Mouse (Mus musculus) heart, postnatal 0 days (tissue): ENCODE data around the gene Myzap.

Experiments used
- CTCF ChIP-seq: IDR thresholded peaks from 2 replicates; pipeline ENCODE4 v1.5.1; 2016; ENCODE audit warnings: antibody characterized with exemption, control low read depth, low read depth
- EP300 ChIP-seq: IDR thresholded peaks from 2 replicates; pipeline ENCODE4 v1.6.1; 2016; ENCODE audit warnings: antibody characterized with exemption, low read depth

DNA sequence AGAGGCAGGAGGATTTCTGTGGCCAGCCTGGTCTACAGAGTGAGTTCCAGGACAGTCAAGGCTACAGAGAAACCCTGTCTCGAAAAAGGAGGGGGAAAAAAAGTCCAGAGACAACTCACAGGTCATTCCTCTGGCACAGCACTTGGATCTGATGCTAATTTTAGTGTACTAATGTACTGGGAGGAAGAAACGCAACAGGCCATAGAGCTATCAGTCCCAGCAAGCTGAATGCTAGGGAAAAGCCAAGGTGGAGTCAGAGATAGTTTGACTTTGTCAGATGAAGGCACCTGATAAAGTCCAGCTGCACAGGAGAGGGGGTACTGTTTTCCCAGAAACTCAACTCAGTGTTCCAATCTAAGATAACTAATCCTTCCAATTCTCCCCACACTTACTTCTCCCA, 111.9 kb downstream of the Myzap start:
- TF ChIP-seq EP300 (no peak), CTCF (no peak)
